9 mouse cellular contexts compared by ENCODE assay signal in the genomic region with DNA sequence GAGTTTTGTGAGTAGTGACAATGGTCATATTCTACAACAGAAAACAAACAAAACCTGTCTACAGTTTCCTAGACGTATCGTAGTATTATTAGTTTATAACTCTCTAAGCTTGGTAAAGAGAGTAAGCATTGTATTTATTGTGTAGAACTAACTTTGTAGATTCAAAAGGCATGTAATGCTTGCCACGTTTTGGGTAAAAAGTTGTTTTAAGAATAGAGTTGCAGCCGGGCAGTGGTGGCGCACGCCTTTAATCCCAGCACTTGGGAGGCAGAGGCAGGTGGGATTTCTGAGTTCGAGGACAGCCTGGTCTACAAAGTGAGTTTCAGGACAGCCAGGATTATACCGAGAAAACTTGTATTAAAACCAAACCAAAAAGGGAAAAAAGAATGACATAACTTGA. TPM values are rescaled to one million over a fixed set of nuclear protein-coding genes. Genes with fewer than 3 reads are reported as not detected.
DNase-seq lines count a peak whose midpoint lies in the region; ATAC-seq and TF ChIP-seq lines count a peak whose summit lies in the region.
"Had no signal": no experiment of that assay in that cellular context is flagged by ENCODE, and none has a peak within 500 bp of the region (broad histone marks: within the 10 kb centered on the region; RNA-seq: fewer than 3 reads in every experiment).

No protein-coding gene starts in this region.

- CTCF ChIA-PET in Patski (lab: Charles Lee): no interaction called here

- H3K27ac ChIP-seq in kidney, embryonic 15.5 days: no peak overlapping the region
- H3K27ac ChIP-seq in hindbrain, embryonic 12.5 days: no peak overlapping the region
- peak overlapping the region; percentile 75; the same call in 1 of the 2 replicates for H3K27ac ChIP-seq in midbrain, embryonic 12.5 days (replicated peaks)

- TF ChIP-seq CTCF in Patski (IDR thresholded peaks at IDR 0.05): no peak

- DNase-seq in kidney, adult 8-10 months: no peak
- DNase-seq in Patski (ENCODE audit: low read depth, low spot score): no peak
- no peak for DNase-seq in urinary bladder, adult 2 months (ENCODE audit: low spot score)
- no peak for DNase-seq in gastrocnemius, adult 8-10 months (ENCODE audit: low spot score in 2 of 2)
- DNase-seq: adrenal gland, adult 2 months had no signal

- H3K9me3 ChIP-seq in kidney, embryonic 15.5 days (replicated peaks): no peaks in the 10 kb centered on the region
- no peaks in the 10 kb centered on the region for H3K9me3 ChIP-seq in hindbrain, embryonic 12.5 days (replicated peaks)
- no peaks in the 10 kb centered on the region for H3K9me3 ChIP-seq in midbrain, embryonic 12.5 days

- ATAC-seq in kidney, embryonic 15.5 days (replicated peaks; ENCODE audit: low FRiP score): no peak
- ATAC-seq in Patski: peak; percentile 1
- ATAC-seq in hindbrain, embryonic 12.5 days (ENCODE audit: low FRiP score): no peak
- ATAC-seq in midbrain, embryonic 12.5 days (ENCODE audit: low FRiP score, low read depth): no peak
- no peak for ATAC-seq in megakaryocyte-erythroid progenitor cell, adult 5-6 weeks (replicated peaks; ENCODE audit: low FRiP score, low TSS enrichment, poor library complexity, severe bottlenecking)

- peaks cover 7% of the 10 kb centered on the region for H3K4me1 ChIP-seq in kidney, embryonic 15.5 days
- H3K4me1 ChIP-seq in hindbrain, embryonic 12.5 days: peaks cover 7% of the 10 kb centered on the region
- peaks cover 5% of the 10 kb centered on the region for H3K4me1 ChIP-seq in midbrain, embryonic 12.5 days

- H3K36me3 ChIP-seq in kidney, embryonic 15.5 days: peaks cover 17% of the 10 kb centered on the region
- peaks cover 17% of the 10 kb centered on the region for H3K36me3 ChIP-seq in hindbrain, embryonic 12.5 days
- H3K36me3 ChIP-seq in midbrain, embryonic 12.5 days: peaks cover 17% of the 10 kb centered on the region

- in situ Hi-C loops in Patski (cut with MboI; ENCODE audit: low pct_unique_long_range_greater_than_20kb): no loop called here

- peak overlapping the region; percentile 84 for H3K4me3 ChIP-seq in kidney, embryonic 15.5 days (replicated peaks)
- peak overlapping the region; percentile 93 for H3K4me3 ChIP-seq in hindbrain, embryonic 12.5 days
- peak overlapping the region; percentile 89 for H3K4me3 ChIP-seq in midbrain, embryonic 12.5 days

- POLR2A ChIA-PET in Patski (lab: Charles Lee): interaction anchor here (1.1 kb wide), 1 partner anchor 10 kb away, joined by 5 read pairs; no protein-coding TSS in a partner anchor

- peak overlapping the region; percentile 77 for H3K9ac ChIP-seq in kidney, embryonic 15.5 days
- peak overlapping the region; percentile 80 for H3K9ac ChIP-seq in hindbrain, embryonic 12.5 days
- peak overlapping the region; percentile 77 for H3K9ac ChIP-seq in midbrain, embryonic 12.5 days (replicated peaks)

- peak overlapping the region; percentile 65 for H3K4me2 ChIP-seq in kidney, embryonic 15.5 days
- H3K4me2 ChIP-seq in hindbrain, embryonic 12.5 days (replicated peaks): peak overlapping the region; percentile 66
- H3K4me2 ChIP-seq in midbrain, embryonic 12.5 days (replicated peaks): peak overlapping the region; percentile 66

- no peaks in the 10 kb centered on the region for H3K27me3 ChIP-seq in kidney, embryonic 15.5 days
- no peaks in the 10 kb centered on the region for H3K27me3 ChIP-seq in Patski
- H3K27me3 ChIP-seq in hindbrain, embryonic 12.5 days: no peaks in the 10 kb centered on the region
- H3K27me3 ChIP-seq in midbrain, embryonic 12.5 days: no peaks in the 10 kb centered on the region

- WGBS in kidney, embryonic 15.5 days: 14% methylated on average over 8 of the region's 8 CpGs
- WGBS in hindbrain, embryonic 12.5 days: 16% methylated on average over 8 of the region's 8 CpGs
- WGBS in midbrain, embryonic 12.5 days: 14% methylated on average over 8 of the region's 8 CpGs

RNA-seq across cellular contexts. Expression of gene Nup35, which starts 22.4 kb away (rescaled TPM):
- polyA plus RNA-seq in kidney, embryonic 15.5 days (2015; fragmentation: Nextera tagmentation; extraction: Ambion mirVana): 50.6 and 52.1 TPM in 2 replicates
- polyA plus RNA-seq in Patski (2021): 25.0 TPM
- polyA plus RNA-seq in hindbrain, embryonic 12.5 days (2016; fragmentation: Nextera tagmentation; extraction: Ambion mirVana): 52.3 and 53.0 TPM in 2 replicates
- 55.9 and 63.6 TPM in 2 replicates for polyA plus RNA-seq in midbrain, embryonic 12.5 days (2016; fragmentation: Nextera tagmentation; extraction: Ambion mirVana)
- 53.9 and 60.7 TPM in 2 replicates for total RNA-seq in megakaryocyte-erythroid progenitor cell, adult 5-6 weeks (2014; fragmentation: Nextera tagmentation)
- total RNA-seq in megakaryocyte-erythroid progenitor cell, adult 5-6 weeks (2017): 73.8 and 76.3 TPM in 2 replicates
- polyA plus RNA-seq in urinary bladder, adult 2 months (2012; rRNA removed): 17.4 and 21.9 TPM in 2 replicates
- 1 to 10 TPM; 6.5 to 7.8 (median 7.3) TPM for total RNA-seq in gastrocnemius, adult 8-10 months (2022)

RNA-seq across cellular contexts. Expression of gene Dusp19, which starts 22.6 kb away (rescaled TPM):
- polyA plus RNA-seq in kidney, embryonic 15.5 days (2015; fragmentation: Nextera tagmentation; extraction: Ambion mirVana): 14.7 and 18.6 TPM in 2 replicates
- 12.6 TPM for polyA plus RNA-seq in Patski (2021)
- 21.2 and 22.7 TPM in 2 replicates for polyA plus RNA-seq in hindbrain, embryonic 12.5 days (2016; fragmentation: Nextera tagmentation; extraction: Ambion mirVana)
- polyA plus RNA-seq in midbrain, embryonic 12.5 days (2016; fragmentation: Nextera tagmentation; extraction: Ambion mirVana): 19.0 and 19.7 TPM in 2 replicates
- 11.7 and 13.8 TPM in 2 replicates for total RNA-seq in megakaryocyte-erythroid progenitor cell, adult 5-6 weeks (2014; fragmentation: Nextera tagmentation)
- total RNA-seq in megakaryocyte-erythroid progenitor cell, adult 5-6 weeks (2017): 9.7 and 13.8 TPM in 2 replicates
- polyA plus RNA-seq in urinary bladder, adult 2 months (2012; rRNA removed): 10.0 and 10.3 TPM in 2 replicates
- total RNA-seq in gastrocnemius, adult 8-10 months (2022): 10 to 100 TPM in 1 of 4 experiments, 1 to 10 TPM in 3; 9.3 to 11.0 (median 9.5) TPM

RNA-seq across cellular contexts. Expression of gene Nckap1, which starts 58.2 kb away (rescaled TPM):
- polyA plus RNA-seq in kidney, embryonic 15.5 days (2015; fragmentation: Nextera tagmentation; extraction: Ambion mirVana): 74.4 and 75.9 TPM in 2 replicates
- 174 TPM for polyA plus RNA-seq in Patski (2021)
- 109 TPM in 2 replicates for polyA plus RNA-seq in hindbrain, embryonic 12.5 days (2016; fragmentation: Nextera tagmentation; extraction: Ambion mirVana)
- 100 and 110 TPM in 2 replicates for polyA plus RNA-seq in midbrain, embryonic 12.5 days (2016; fragmentation: Nextera tagmentation; extraction: Ambion mirVana)
- total RNA-seq in megakaryocyte-erythroid progenitor cell, adult 5-6 weeks (2014; fragmentation: Nextera tagmentation): 24.3 and 32.1 TPM in 2 replicates
- total RNA-seq in megakaryocyte-erythroid progenitor cell, adult 5-6 weeks (2017): 27.3 and 27.8 TPM in 2 replicates
- 93.1 and 96.9 TPM in 2 replicates for polyA plus RNA-seq in urinary bladder, adult 2 months (2012; rRNA removed)
- 10 to 100 TPM; 42.8 to 54.4 (median 44.4) TPM for total RNA-seq in gastrocnemius, adult 8-10 months (2022)
